Mouse (Mus musculus): ENCODE results near the gene Smarcb1.

- TF ChIP-seq POLR2A (IDR thresholded peaks at IDR 0.05; ENCODE audit: extremely low read depth, insufficient read depth, low read length) (no peak), CTCF (IDR thresholded peaks at IDR 0.05; ENCODE audit: extremely low read depth, insufficient read depth, low read length) (no peak)
These were observed 23.3 kb downstream of the Smarcb1 start for GRCm38 (mm10) chr10:75898039-75898564.

Measured in cortical plate, adult 2 months (tissue).